Mouse (Mus musculus) MEL (cell line): ENCODE measurements around the gene Kcnj6.
A peak's percentile ranks its signal among the peaks of the same experiment; 100 is the strongest.

Experiments
- CTCF ChIP-seq, 3 experiments: IDR thresholded peaks in 2 of 3; conservative IDR thresholded peaks in 1 of 3; 2 replicates each; pipeline ENCODE4 v1.5.1; 2011 to 2012; ENCODE audit warnings: low read length in 3 of 3, low read depth in 2 of 3, mild to moderate bottlenecking in 2 of 3, improper control_type of control experiment in 1 of 3, inconsistent platforms in 1 of 3, mixed read lengths in 1 of 3, moderate library complexity in 1 of 3; ENCODE audit not compliant: control insufficient read depth in 1 of 3, insufficient read depth in 1 of 3, poor library complexity in 1 of 3, severe bottlenecking in 1 of 3
- GATA1 ChIP-seq: IDR thresholded peaks from 2 replicates; pipeline ENCODE4 v1.6.1; 2011; ENCODE audit warnings: low read depth, low read length, improper control_type of control experiment
- JUND ChIP-seq: IDR thresholded peaks from 2 replicates; pipeline ENCODE4 v1.6.1; 2011; ENCODE audit warnings: low read depth, mild to moderate bottlenecking, improper control_type of control experiment, low read length
- NELFE ChIP-seq: IDR thresholded peaks from 2 replicates; pipeline ENCODE4 v1.6.1; 2011; ENCODE audit warnings: low read depth, low read length, improper control_type of control experiment
- TAL1 ChIP-seq: IDR thresholded peaks from 2 replicates; pipeline ENCODE4 v1.6.1; 2012; ENCODE audit warnings: mild to moderate bottlenecking, inconsistent platforms, low read length, moderate library complexity, mixed read lengths

DNA sequence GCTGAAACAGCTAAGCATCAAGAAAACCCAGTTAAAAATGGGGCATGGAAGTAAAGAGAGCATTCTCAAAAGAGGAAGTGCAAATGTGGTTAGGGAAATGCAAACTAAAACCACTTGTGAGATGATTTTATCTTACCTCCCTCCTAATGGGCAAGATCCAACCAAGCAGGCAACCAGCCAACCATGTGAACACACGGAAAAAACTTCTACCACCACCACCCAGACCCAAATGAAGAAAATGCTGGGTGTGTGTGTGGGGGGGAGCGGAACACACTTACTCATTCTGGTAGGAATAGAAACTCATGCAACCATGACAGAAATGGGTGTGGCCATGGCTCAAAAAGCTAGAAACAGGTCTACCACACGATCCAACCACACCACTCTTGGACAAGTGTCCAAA is 12.4 kb upstream of the Kcnj6 start:
- TF ChIP-seq GATA1, result peak; percentile 75
- no peak for TF ChIP-seq NELFE
- no peak for TF ChIP-seq TAL1
- TF ChIP-seq CTCF (IDR thresholded peaks at IDR 0.05 in 2 of 3, conservative IDR thresholded peaks at IDR 0.05 in 1 of 3; ENCODE audit: control insufficient read depth in 1 of 3, insufficient read depth in 1 of 3, low read depth in 2 of 3, low read length in 3 of 3, poor library complexity in 1 of 3, severe bottlenecking in 1 of 3), result no peak
- no peak for TF ChIP-seq JUND
